Mouse (Mus musculus): ENCODE data around the gene Gpr4. TPM values are rescaled to one million over a fixed set of nuclear protein-coding genes. Genes with fewer than 3 reads are reported as not detected.

The Gpr4 gene
- total RNA-seq (2012; rRNA removed) = 0.07 and 0.19 TPM in 2 replicates
- under 1 TPM in 1 of 2 experiments, not detected in 1; 0.15 TPM for polyA plus RNA-seq (2012; ENCODE audit: insufficient read depth in 1 of 2, insufficient read length in 2 of 2, low read depth in 1 of 2, low replicate concordance in 2 of 2, missing spikeins in 1 of 2)

DNA sequence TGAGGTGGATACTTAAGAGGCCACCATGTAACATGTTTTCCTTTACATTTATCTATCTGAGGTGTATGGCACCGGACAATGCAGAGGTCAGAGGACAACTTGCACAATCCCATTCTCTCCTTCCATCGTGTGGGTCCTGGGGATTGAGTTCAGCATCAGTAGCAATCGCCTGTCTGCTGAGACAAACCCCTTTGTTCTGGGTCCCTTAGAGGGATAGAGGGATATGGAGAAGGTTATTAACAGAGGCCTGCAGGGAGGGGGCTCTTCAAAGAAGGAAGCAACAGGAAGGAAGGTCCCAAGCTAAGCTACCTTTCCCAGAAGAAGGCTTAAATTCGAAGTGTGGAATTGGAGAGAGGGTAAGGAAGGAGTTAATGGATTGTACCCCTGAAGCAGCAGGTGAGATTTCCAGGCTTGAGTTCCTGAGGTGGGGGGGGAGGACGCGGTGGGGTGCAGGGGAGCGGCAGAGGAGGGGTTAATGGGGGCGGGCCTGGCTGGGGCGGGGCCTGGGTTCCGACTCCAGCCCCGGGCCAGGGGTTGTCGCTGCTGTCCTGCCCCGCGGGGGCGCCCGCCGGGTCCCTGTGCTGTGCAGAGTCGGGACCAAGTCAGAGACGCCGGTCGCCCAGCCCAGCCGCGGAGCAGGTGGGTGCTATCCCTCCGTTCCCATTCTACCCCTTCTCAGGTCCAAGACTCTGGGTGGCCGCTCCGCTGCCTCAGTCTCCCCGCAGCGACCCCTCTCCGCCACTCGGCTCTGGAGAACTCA lies at the start of gene Gpr4:
Gene Gpr4, plus strand, starts transcription at position 543 of the 760 bp plus-strand sequence.
- H3K4me1 ChIP-seq (ENCODE audit: control insufficient read depth in 1 of 2, insufficient read depth in 2 of 2, low read length in 2 of 2) = peaks cover 2 to 20% of the 10 kb centered on the region in 2 experiments; a peak in 3 of 4 replicates

DNA sequence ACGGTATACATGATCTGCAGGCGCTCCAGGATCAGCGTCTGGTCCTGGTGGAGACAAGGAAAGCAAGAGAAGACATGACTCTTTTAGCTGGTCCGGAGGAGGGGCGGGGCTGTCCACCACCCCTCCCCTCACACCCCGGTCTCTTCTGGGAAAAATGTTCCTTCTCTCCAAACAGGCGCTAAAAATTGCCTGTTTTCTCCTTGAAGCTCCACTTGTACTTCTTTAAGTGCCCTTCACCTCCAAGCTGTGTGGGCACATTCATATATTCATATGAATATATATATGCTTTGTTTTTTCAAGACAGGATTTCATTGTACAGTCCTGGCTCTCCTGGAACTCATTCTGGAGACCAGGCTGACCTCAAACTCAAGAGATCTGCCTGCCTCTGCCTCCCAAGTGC lies 49.4 kb upstream of the Gpr4 start:
- DNase-seq (ENCODE audit: low read depth, low spot score) = no peak
- Histone ChIP-seq H3K4me3 (ENCODE audit: control insufficient read depth in 1 of 2, insufficient read depth in 1 of 2, low read depth in 2 of 2, low read length in 2 of 2) (no peak overlapping the region), H3K79me2 (ENCODE audit: control insufficient read depth, insufficient read depth, low read length, poor library complexity) (no peaks in the 10 kb centered on the region), H3K36me3 (ENCODE audit: control insufficient read depth in 1 of 2, insufficient read depth in 2 of 2, low read length in 2 of 2) (peaks cover 0 to 7% of the 10 kb centered on the region in 2 experiments; a peak in 2 of 4 replicates), H3K27ac (ENCODE audit: control insufficient read depth, low read depth, low read length) (no peak overlapping the region), H3K4me1 (ENCODE audit: control insufficient read depth in 1 of 2, insufficient read depth in 2 of 2, low read length in 2 of 2) (peaks cover 6 to 28% of the 10 kb centered on the region in 2 experiments; a peak in 3 of 4 replicates), H3K9ac (ENCODE audit: control insufficient read depth, low read depth, low read length, poor library complexity, severe bottlenecking) (no peak overlapping the region), H3K27me3 (ENCODE audit: control insufficient read depth in 1 of 2, insufficient read depth in 2 of 2, low read length in 2 of 2) (no peaks in the 10 kb centered on the region), H3K9me3 (replicated peaks; ENCODE audit: insufficient read depth, low read length) (no peaks in the 10 kb centered on the region)
- TF ChIP-seq MXI1 (IDR thresholded peaks at IDR 0.05; ENCODE audit: low read depth, low read length) (no peak), TCF12 (IDR thresholded peaks at IDR 0.05; ENCODE audit: low read depth, low read length) (no peak), SIN3A (IDR thresholded peaks at IDR 0.05; ENCODE audit: low read length) (no peak), MAZ (IDR thresholded peaks at IDR 0.05; ENCODE audit: low read depth, low read length) (no peak), POLR2A (IDR thresholded peaks at IDR 0.05; ENCODE audit: control insufficient read depth in 1 of 2, insufficient read depth in 1 of 2, low read depth in 1 of 2, low read length in 2 of 2, poor library complexity in 1 of 2) (no peak), NELFE (IDR thresholded peaks at IDR 0.05; ENCODE audit: low read depth, low read length) (no peak), E2F4 (IDR thresholded peaks at IDR 0.05; ENCODE audit: borderline replicate concordance, low read depth, low read length) (no peak), ZNF384 (IDR thresholded peaks at IDR 0.05; ENCODE audit: low read depth, low read length) (no peak), MEF2A (IDR thresholded peaks at IDR 0.05; ENCODE audit: extremely low read depth, insufficient replicate concordance, low read depth, low read length, poor library complexity, severe bottlenecking) (no peak), RAD21 (IDR thresholded peaks at IDR 0.05; ENCODE audit: low read depth, low read length) (no peak), POLR2AphosphoS2 (IDR thresholded peaks at IDR 0.05; ENCODE audit: low read length) (no peak), POLR2AphosphoS5 (IDR thresholded peaks at IDR 0.05; ENCODE audit: borderline replicate concordance, low read depth, low read length) (no peak), CHD2 (IDR thresholded peaks at IDR 0.05; ENCODE audit: low read length) (no peak), SMC3 (IDR thresholded peaks at IDR 0.05; ENCODE audit: low read depth, low read length) (no peak), JUND (IDR thresholded peaks at IDR 0.05; ENCODE audit: low read depth, low read length) (no peak), MAFK (IDR thresholded peaks at IDR 0.05; ENCODE audit: borderline replicate concordance, low read depth, low read length) (no peak), ZMIZ1 (IDR thresholded peaks at IDR 0.05; ENCODE audit: low read depth, low read length) (no peak), ZC3H11A (IDR thresholded peaks at IDR 0.05; ENCODE audit: low read depth, low read length) (no peak)

More for the DNA sequence above, at the start of gene Gpr4:
- H3K36me3 ChIP-seq (ENCODE audit: control insufficient read depth in 1 of 2, insufficient read depth in 2 of 2, low read length in 2 of 2) = peaks cover 0 to 11% of the 10 kb centered on the region in 2 experiments; a peak in 2 of 4 replicates
- no peak within 1 kb of the TSS for H3K4me3 ChIP-seq (ENCODE audit: control insufficient read depth in 1 of 2, insufficient read depth in 1 of 2, low read depth in 2 of 2, low read length in 2 of 2)
- TF ChIP-seq EP300 (IDR thresholded peaks at IDR 0.05; ENCODE audit: low read depth in 1 of 2, low read length in 2 of 2) = no peak
- TF ChIP-seq TCF12 (IDR thresholded peaks at IDR 0.05; ENCODE audit: low read depth, low read length) = no peak
- no peak for TF ChIP-seq POLR2AphosphoS5 (IDR thresholded peaks at IDR 0.05; ENCODE audit: borderline replicate concordance, low read depth, low read length)
- no peak for TF ChIP-seq SIN3A (IDR thresholded peaks at IDR 0.05; ENCODE audit: low read length)
- no peak for TF ChIP-seq GABPA (IDR thresholded peaks at IDR 0.05; ENCODE audit: low read depth, low read length)
- TF ChIP-seq ELF1 (IDR thresholded peaks at IDR 0.05; ENCODE audit: low read depth, low read length) = no peak
- no peak for TF ChIP-seq RCOR1 (IDR thresholded peaks at IDR 0.05; ENCODE audit: low read depth, low read length)
- no peak for TF ChIP-seq SMC3 (IDR thresholded peaks at IDR 0.05; ENCODE audit: low read depth, low read length)
- no peak for TF ChIP-seq HCFC1 (IDR thresholded peaks at IDR 0.05; ENCODE audit: low read depth, low read length)
- TF ChIP-seq UBTF (IDR thresholded peaks at IDR 0.05; ENCODE audit: borderline replicate concordance, insufficient read depth, low read depth, low read length) = no peak
- no peak for TF ChIP-seq JUND (IDR thresholded peaks at IDR 0.05; ENCODE audit: low read depth, low read length)
- no peak for TF ChIP-seq ZKSCAN1 (IDR thresholded peaks at IDR 0.05; ENCODE audit: low read depth, low read length)
- no peak for TF ChIP-seq MAZ (IDR thresholded peaks at IDR 0.05; ENCODE audit: low read depth, low read length)
- no peak for TF ChIP-seq NELFE (IDR thresholded peaks at IDR 0.05; ENCODE audit: low read depth, low read length)
- TF ChIP-seq POLR2AphosphoS2 (IDR thresholded peaks at IDR 0.05; ENCODE audit: low read length) = no peak
- TF ChIP-seq BHLHE40 (IDR thresholded peaks at IDR 0.05; ENCODE audit: borderline replicate concordance, low read depth, low read length) = no peak
- no peak for TF ChIP-seq ZNF384 (IDR thresholded peaks at IDR 0.05; ENCODE audit: low read depth, low read length)
- no peak for TF ChIP-seq TBP (IDR thresholded peaks at IDR 0.05; ENCODE audit: low read depth, low read length)
- TF ChIP-seq RAD21 (IDR thresholded peaks at IDR 0.05; ENCODE audit: low read depth, low read length) = no peak
- no peak for TF ChIP-seq MYB (IDR thresholded peaks at IDR 0.05; ENCODE audit: low read depth, low read length)
- H3K27me3 ChIP-seq (ENCODE audit: control insufficient read depth in 1 of 2, insufficient read depth in 2 of 2, low read length in 2 of 2) = no peaks in the 10 kb centered on the region
- H3K79me2 ChIP-seq (ENCODE audit: control insufficient read depth, insufficient read depth, low read length, poor library complexity) = no peaks in the 10 kb centered on the region
- DNase-seq (ENCODE audit: low read depth, low spot score) = no peak
- no peaks in the 10 kb centered on the region for H3K9me3 ChIP-seq (replicated peaks; ENCODE audit: insufficient read depth, low read length)
- no peak within 1 kb of the TSS for H3K9ac ChIP-seq (ENCODE audit: control insufficient read depth, low read depth, low read length, poor library complexity, severe bottlenecking)
- H3K27ac ChIP-seq (ENCODE audit: control insufficient read depth, low read depth, low read length) = no peak within 1 kb of the TSS
